Mouse (Mus musculus): ENCODE data around the gene Gm6882. TPM values are rescaled to one million over a fixed set of nuclear protein-coding genes. Genes with fewer than 3 reads are reported as not detected.
"Not testable (repeated sequence)": the region's sequence is repeated elsewhere in the genome, so short reads cannot be mapped to it uniquely, and the experiment has no call there.

Gene Gm6882
- total RNA-seq (2021), result not detected in 2 replicates
- long read RNA-seq, experiment 1, result 0 reads
- long read RNA-seq, experiment 2, result 0 reads

DNA sequence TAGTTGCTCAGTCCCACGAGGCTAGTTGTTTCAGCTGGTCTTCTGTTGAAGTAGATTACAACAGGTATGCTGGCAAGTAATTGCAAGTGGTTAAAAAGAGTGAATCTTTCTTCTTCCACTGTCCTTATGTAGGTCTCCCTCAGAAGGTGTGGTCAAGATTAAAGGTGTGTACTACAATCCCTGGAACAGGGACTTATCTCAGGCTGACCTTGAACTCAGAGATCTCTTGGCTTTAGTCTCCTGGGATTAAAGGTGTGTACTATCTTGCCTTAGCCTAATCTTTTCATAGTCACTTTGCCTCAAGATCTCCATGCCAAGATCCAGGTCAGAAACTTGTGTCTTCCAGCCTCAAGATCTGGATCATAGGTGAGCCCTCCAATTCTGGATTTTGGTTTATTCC, at the start of gene Gm6882:
Gene Gm6882 (minus strand): TSS at position 101 of the 400 bp plus-strand sequence.
- not testable (repeated sequence) for DNase-seq

Other genes with a start within 250 kb of the Gm6882 start
- not detected in 2 replicates for gene Gm5157, start 242.3 kb downstream of the Gm6882 start, total RNA-seq (2021)
- gene Vmn1r124, start 172.1 kb downstream of the Gm6882 start, total RNA-seq (2021), result not detected in 2 replicates
- gene Vmn1r125, start 160.6 kb downstream of the Gm6882 start, total RNA-seq (2021), result not detected in 2 replicates
- not detected in 2 replicates for gene Vmn1r126, start 131.3 kb downstream of the Gm6882 start, total RNA-seq (2021)
- not detected in 2 replicates for gene Vmn1r127, start 112.9 kb downstream of the Gm6882 start, total RNA-seq (2021)
- not detected in 2 replicates for gene Vmn1r128, start 83.4 kb downstream of the Gm6882 start, total RNA-seq (2021)
- not detected in 2 replicates for gene Vmn1r129, start 71.5 kb downstream of the Gm6882 start, total RNA-seq (2021)
- gene Vmn1r130, start 79.0 kb upstream of the Gm6882 start, total RNA-seq (2021), result not detected in 2 replicates
- not detected in 2 replicates for gene Vmn1r131, start 113.3 kb upstream of the Gm6882 start, total RNA-seq (2021)
- gene Vmn1r132, start 181.3 kb upstream of the Gm6882 start, total RNA-seq (2021), result not detected in 2 replicates